In the genomic region with DNA sequence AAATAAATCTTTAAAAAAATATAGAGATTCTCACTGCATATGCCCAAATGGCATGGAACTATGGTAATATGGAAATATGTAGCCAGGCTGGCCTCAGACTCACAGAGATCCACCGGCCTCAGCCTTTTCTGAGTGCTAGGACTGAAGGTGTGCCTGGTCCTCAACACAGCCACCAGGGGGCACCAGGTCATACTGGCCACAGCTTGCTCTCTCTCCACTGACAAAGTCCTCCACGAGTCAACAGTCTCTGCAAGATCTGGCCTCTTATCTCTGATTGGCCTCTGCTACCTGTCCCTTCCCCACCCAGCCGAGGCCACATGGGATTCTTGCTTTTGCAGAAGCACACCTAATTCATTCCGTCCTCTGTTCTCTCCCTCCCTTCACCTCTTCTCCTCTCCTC, we compare ENCODE assay signal across 9 mouse cellular contexts. TPM values are rescaled to one million over a fixed set of nuclear protein-coding genes. Genes with fewer than 3 reads are reported as not detected.
A peak's percentile ranks its signal among the peaks of the same experiment; 100 is the strongest.
DNase-seq lines count a peak whose midpoint lies in the region.
"Had no signal": no experiment of that assay in that cellular context is flagged by ENCODE, and none has a peak within 500 bp of the region (broad histone marks: within the 10 kb centered on the region; RNA-seq: fewer than 3 reads in every experiment).

No protein-coding gene starts in this region.

- no peak overlapping the region for H3K4me3 ChIP-seq in forebrain, embryonic 10.5 days

- H3K36me3 ChIP-seq in forebrain, embryonic 10.5 days (replicated peaks) = peaks cover 2% of the 10 kb centered on the region

- 43% methylated on average over 4 of the region's 4 CpGs for WGBS in forebrain, embryonic 10.5 days

- H3K27me3 ChIP-seq in forebrain, embryonic 10.5 days (ENCODE audit: poor library complexity, severe bottlenecking) = no peaks in the 10 kb centered on the region

- intact Hi-C loops in gastrocnemius, postnatal 36 days (cut with DNase I) = loop anchor here (2.0 kb wide), 1 partner anchor 37 kb away; a partner anchor contains a TSS

- peak; percentile 44 for DNase-seq in right cerebral cortex, postnatal 14 days
- DNase-seq in right cerebral cortex, postnatal 10 days (ENCODE audit: low spot score in 2 of 2) = no peak
- DNase-seq in adrenal gland, postnatal 10 days = peak; percentile 82
- peak; percentile 62 to 69 for DNase-seq in gastrocnemius, postnatal 36 days
- DNase-seq in kidney, postnatal 25 days = peak; percentile 75
- DNase-seq in mesoderm, embryonic 11.5 days (ENCODE audit: low read depth, low spot score) = peak; percentile 57
- DNase-seq in thymus, postnatal 0 days (ENCODE audit: low spot score) = peak; percentile 59
- no peak for DNase-seq in forebrain, embryonic 10.5 days (ENCODE audit: extremely low spot score, low spot score)

- peaks cover 1% of the 10 kb centered on the region for H3K9me3 ChIP-seq in forebrain, embryonic 10.5 days

- H3K4me1 ChIP-seq in forebrain, embryonic 10.5 days = 0 out of 2 replicates have a peak, but pooled peaks cover 7% of the 10 kb centered on the region

- H3K27ac ChIP-seq in forebrain, embryonic 10.5 days = no peak overlapping the region

RNA-seq across cellular contexts. Expression of a gene that starts 7.7 kb away (rescaled TPM):
- total RNA-seq in adrenal gland, postnatal 10 days (2021) = 100 to 1,000 TPM; 187 to 228 TPM
- total RNA-seq in gastrocnemius, postnatal 36 days (2021) = 1,000 to 10,000 TPM; 1,487 to 1,586 TPM
- 550 and 586 TPM in 2 replicates for polyA plus RNA-seq in thymus, postnatal 0 days (2015; fragmentation: Nextera tagmentation; extraction: Ambion mirVana)
- polyA plus RNA-seq in forebrain, embryonic 10.5 days (2016; fragmentation: Nextera tagmentation; extraction: Ambion mirVana) = 828 and 843 TPM in 2 replicates

RNA-seq across cellular contexts. Expression of a gene that starts 16.0 kb away (rescaled TPM):
- 100 to 1,000 TPM; 198 to 201 TPM for total RNA-seq in adrenal gland, postnatal 10 days (2021)
- 10 to 100 TPM; 81.3 to 97.1 TPM for total RNA-seq in gastrocnemius, postnatal 36 days (2021)
- polyA plus RNA-seq in thymus, postnatal 0 days (2015; fragmentation: Nextera tagmentation; extraction: Ambion mirVana) = 273 and 293 TPM in 2 replicates
- polyA plus RNA-seq in forebrain, embryonic 10.5 days (2016; fragmentation: Nextera tagmentation; extraction: Ambion mirVana) = 171 and 179 TPM in 2 replicates

RNA-seq across cellular contexts. Expression of a gene that starts 37.5 kb away (rescaled TPM):
- 100 to 1,000 TPM; 140 to 156 TPM for total RNA-seq in adrenal gland, postnatal 10 days (2021)
- total RNA-seq in gastrocnemius, postnatal 36 days (2021) = 10 to 100 TPM; 40.8 to 47.9 TPM
- 5.1 and 6.5 TPM in 2 replicates for polyA plus RNA-seq in thymus, postnatal 0 days (2015; fragmentation: Nextera tagmentation; extraction: Ambion mirVana)
- 10.1 and 11.2 TPM in 2 replicates for polyA plus RNA-seq in forebrain, embryonic 10.5 days (2016; fragmentation: Nextera tagmentation; extraction: Ambion mirVana)

RNA-seq across cellular contexts. Expression of a gene that starts 47.5 kb away (rescaled TPM):
- total RNA-seq in adrenal gland, postnatal 10 days (2021) = under 1 TPM in 1 of 2 experiments, not detected in 1; 0.42 TPM
- not detected for total RNA-seq in gastrocnemius, postnatal 36 days (2021)
- polyA plus RNA-seq in thymus, postnatal 0 days (2015; fragmentation: Nextera tagmentation; extraction: Ambion mirVana) = not detected in 2 replicates
- not detected in 2 replicates for polyA plus RNA-seq in forebrain, embryonic 10.5 days (2016; fragmentation: Nextera tagmentation; extraction: Ambion mirVana)
- polyA plus RNA-seq: heart, embryonic 16.5 days had no signal

RNA-seq across cellular contexts. Expression of a gene that starts 50.1 kb away (rescaled TPM):
- total RNA-seq in adrenal gland, postnatal 10 days (2021) = not detected
- total RNA-seq in gastrocnemius, postnatal 36 days (2021) = not detected
- polyA plus RNA-seq in thymus, postnatal 0 days (2015; fragmentation: Nextera tagmentation; extraction: Ambion mirVana) = not detected in 2 replicates
- polyA plus RNA-seq in forebrain, embryonic 10.5 days (2016; fragmentation: Nextera tagmentation; extraction: Ambion mirVana) = 0.07 and 0.27 TPM in 2 replicates
- polyA plus RNA-seq: heart, embryonic 16.5 days had no signal

Comparison
In these comparisons a context has a peak if more than half of its experiments do, and no peak if none do; other contexts are left out.
1. DNase-seq: peak in right cerebral cortex, postnatal 14 days (single experiment), adrenal gland, postnatal 10 days (single experiment), gastrocnemius, postnatal 36 days (2 of 2), kidney, postnatal 25 days (2 of 2), mesoderm, embryonic 11.5 days (single experiment) and thymus, postnatal 0 days (single experiment); none in right cerebral cortex, postnatal 10 days (0 of 2) and forebrain, embryonic 10.5 days (single experiment).
2. RNA of a gene that starts 7.7 kb away (total RNA-seq): 1,487 to 1,586 TPM in gastrocnemius, postnatal 36 days; 187 to 228 TPM in adrenal gland, postnatal 10 days; every median in the first group is over 4 times any median in the second.